Mouse (Mus musculus): ENCODE measurements around the gene Tgm4.

Gene Tgm4

DNA sequence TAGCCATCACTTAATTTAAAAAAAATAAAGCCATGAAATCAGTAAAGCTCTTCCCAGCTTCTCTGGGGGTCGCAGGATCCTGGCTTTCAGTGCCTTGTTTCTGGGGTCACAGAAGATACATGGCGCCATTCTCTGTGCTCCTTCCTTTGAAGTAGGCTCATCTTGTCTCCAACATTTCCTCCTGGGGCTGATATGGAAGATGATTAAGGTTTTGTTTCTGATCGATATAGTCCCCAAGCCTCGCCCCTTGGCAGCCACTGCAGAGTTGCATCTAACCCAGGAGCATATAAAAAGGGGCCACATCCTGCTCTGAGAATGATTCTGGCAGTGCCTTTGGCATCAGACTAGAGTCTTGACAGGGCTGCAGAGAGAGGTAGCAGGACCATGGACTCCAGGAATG is at the start of gene Tgm4:
Gene Tgm4 (plus strand): TSS at position 301 of the 400 bp plus-strand sequence.
- no peak for DNase-seq (ENCODE audit: low spot score)

- no peak for DNase-seq (ENCODE audit: low spot score)
These were observed 35.9 kb upstream of the Tgm4 start for GRCm38 (mm10) chr9:122998406-122999192.

- no peak for DNase-seq (ENCODE audit: low spot score)
These were observed 35.3 kb upstream of the Tgm4 start for GRCm38 (mm10) chr9:122999193-122999586.

GRCm38 (mm10) chr9:123004718-123005117 is 29.8 kb upstream of the Tgm4 start:
- DNase-seq (ENCODE audit: low spot score), result no peak

GRCm38 (mm10) chr9:123006071-123006470 is 28.5 kb upstream of the Tgm4 start:
- DNase-seq (ENCODE audit: low spot score), result no peak

DNA sequence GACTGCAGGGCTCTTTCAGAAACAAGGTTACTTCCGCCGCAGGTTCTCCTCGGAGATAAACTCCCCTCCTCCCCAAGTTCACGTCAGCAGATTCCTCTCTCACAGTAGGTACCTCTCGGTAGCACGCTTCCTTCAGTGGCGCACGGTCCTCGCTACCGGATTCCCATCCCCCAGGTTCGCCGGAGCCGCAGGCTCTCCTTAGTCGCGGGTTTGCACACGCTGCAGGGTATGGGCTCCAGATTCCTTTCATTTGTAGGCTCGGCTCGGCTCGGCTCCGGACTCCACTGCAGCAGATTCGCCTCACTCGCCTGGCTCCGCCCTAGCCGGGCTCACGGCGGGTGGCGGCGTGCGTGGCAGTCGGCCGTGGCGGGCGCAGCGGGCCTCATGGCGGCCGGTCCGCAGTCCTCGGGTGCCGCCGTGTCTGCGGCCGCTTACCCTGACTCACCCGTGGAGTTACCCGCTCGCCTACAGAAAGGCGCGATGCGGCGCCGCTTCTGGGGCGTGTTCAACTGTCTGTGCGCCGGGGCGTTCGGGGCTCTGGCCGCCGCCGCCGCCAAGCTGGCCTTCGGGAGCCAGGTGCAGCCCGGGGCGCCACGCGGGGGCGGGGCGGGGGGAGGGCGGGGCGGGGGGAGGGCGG is 13.4 kb upstream of the Tgm4 start, which contains the start of gene Tmem42:
Gene Tmem42 (plus strand): TSS at position 332 of the 637 bp plus-strand sequence.
- DNase-seq (ENCODE audit: low spot score), result peak; percentile 83

- no peak for DNase-seq (ENCODE audit: low spot score)
These were observed 12.7 kb upstream of the Tgm4 start for GRCm38 (mm10) chr9:123021636-123022379.

DNA sequence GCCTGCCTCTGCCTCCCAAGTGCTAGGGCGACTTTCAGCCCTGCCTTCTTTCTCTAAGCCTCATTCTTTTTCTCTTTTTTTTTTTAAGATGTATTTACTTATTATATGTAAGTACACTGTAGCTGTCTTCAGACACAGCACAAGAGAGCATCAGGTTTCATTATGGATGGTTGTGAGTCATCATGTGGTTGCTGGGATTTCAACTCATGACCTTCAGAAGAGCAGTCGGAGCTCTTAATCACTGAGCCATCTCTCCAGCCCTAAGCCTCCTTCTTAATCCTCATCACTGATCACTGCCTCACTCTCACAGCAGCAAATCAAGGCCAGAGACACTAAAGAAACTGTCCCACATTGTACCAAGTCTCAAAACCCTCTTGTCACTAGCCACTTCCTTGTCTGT is 10.3 kb upstream of the Tgm4 start:
- no peak for DNase-seq (ENCODE audit: low spot score)

DNA sequence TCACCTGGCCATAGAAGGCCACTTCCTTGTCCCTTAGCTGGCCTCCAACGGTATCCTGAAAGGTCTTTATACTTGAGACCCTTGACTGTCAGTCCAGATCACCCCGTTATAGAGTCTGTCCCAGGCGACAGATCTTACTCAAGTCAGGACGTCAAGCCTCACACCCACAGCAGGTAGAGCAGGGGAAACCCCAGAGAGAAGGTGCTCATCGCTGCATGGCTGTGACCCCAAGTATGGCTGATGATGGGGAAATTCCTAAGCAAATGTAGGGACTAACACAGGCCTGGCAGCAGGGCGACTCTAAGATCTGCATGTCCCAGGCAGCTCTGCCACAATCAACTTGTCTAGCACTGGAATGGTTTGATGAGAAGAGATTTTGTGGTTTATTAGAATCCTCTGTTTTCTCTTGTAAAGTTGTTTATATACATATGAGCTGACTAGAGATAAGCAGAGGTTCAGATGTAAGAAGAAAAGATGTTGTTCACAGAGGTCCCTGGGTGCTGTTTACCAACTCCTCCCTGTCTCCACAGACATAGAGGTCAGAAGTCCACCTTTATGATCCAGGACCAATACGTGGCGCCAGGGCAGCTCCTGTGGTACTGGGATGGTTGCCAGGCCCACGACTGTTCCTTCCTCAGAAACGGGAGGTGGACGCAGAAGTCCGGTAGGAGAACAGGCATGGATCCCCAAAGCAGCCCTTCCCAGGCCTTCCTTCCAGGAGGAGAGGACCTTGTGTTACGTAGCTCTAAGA is 2.9 kb upstream of the Tgm4 start:
- DNase-seq (ENCODE audit: low spot score), result no peak

- DNase-seq (ENCODE audit: low spot score), result no peak
These were observed 13.1 kb downstream of the Tgm4 start for GRCm38 (mm10) chr9:123047665-123048064.

GRCm38 (mm10) chr9:123058724-123059292 is 24.3 kb downstream of the Tgm4 start:
- no peak for DNase-seq (ENCODE audit: low spot score)

- DNase-seq (ENCODE audit: low spot score), result no peak
These were observed 25.6 kb downstream of the Tgm4 start for GRCm38 (mm10) chr9:123060172-123060571.

- DNase-seq (ENCODE audit: low spot score), result no peak
These were observed 44.6 kb downstream of the Tgm4 start for GRCm38 (mm10) chr9:123079149-123079548.

- no peak for DNase-seq (ENCODE audit: low spot score)
These were observed 45.8 kb downstream of the Tgm4 start for GRCm38 (mm10) chr9:123080355-123080754.

DNA sequence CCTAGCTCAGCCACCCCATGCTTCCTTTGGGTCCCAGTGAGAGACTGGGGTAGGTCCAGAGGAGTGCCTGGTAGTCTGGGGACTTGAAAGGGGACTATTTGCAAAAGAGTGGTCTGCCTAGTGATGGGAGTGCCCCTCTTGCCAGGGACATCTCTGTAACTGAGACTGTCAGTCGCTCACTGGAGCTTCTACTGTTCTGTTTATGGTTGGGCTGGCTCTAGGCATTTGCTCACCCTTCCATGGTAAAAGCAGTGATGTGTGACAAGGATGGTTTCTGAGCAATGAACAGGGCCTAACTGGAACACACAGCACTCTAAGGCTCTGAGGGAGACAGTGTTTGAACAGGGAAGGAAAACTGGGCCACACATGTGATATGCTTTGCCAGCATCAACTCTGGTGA is 46.3 kb downstream of the Tgm4 start:
- DNase-seq (ENCODE audit: low spot score), result no peak

DNA sequence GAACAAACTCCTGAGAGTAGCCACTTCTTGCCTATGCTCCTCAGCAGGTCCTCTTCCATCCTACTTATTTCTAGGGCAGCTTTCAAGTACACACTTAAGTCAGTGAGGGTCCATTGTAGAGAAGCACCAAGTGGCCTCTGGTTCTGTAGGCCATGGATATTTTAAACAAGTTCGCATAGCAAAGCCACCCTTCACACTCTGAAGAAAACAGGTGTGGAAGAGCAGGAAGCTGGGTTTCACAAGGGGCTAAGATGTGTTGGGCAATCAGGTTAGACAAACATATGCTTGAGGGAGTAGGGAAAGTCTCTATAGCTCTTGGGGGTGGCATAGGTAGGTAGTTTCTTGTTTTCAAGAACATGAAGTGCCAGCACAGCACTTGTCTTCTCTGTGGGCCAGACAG is 50.8 kb downstream of the Tgm4 start:
- DNase-seq (ENCODE audit: low spot score), result no peak

- DNase-seq (ENCODE audit: low spot score), result no peak
These were observed 53.0 kb downstream of the Tgm4 start for GRCm38 (mm10) chr9:123087558-123087957.

DNA sequence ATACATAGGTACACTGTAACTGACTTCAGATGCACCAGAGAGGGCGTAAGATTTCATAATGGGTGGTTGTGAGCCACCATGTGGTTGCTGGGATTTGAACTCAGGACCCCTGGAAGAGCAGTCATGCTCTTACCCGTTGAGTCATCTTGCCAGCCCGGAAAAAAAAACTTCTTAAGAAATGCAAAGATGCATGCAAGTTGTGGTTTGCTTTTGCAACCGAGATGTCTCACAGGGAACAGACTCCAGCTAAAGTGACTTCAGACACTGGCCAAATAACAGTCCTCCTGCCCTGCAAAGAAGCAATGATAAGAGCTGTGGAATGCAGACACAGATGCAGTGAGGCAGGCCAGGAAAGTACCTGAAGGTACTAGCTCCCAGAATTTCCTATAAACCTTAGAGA is 56.3 kb downstream of the Tgm4 start:
- DNase-seq (ENCODE audit: low spot score), result no peak

- DNase-seq (ENCODE audit: low spot score), result no peak
These were observed 65.3 kb downstream of the Tgm4 start for GRCm38 (mm10) chr9:123099631-123100455.

DNA sequence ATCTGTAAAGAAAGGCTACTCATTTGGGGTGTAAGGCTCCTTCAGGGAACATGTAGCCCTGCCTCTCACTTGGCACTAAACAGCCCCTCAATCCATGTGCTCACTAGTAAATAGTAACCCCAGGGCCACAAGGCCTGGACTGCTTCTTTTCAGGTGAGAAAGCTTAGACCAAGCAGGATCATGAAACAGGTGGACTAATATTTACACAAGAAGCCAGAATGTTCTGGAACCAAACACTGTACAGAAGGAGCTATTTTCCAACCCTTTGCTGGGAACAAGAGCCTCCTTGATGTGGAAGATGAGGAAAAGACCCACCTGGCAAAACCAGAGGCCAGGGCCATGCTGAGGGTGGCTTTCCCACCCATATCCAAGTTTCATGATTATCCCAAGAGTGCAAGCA is 68.9 kb downstream of the Tgm4 start:
- no peak for DNase-seq (ENCODE audit: low spot score)

DNA sequence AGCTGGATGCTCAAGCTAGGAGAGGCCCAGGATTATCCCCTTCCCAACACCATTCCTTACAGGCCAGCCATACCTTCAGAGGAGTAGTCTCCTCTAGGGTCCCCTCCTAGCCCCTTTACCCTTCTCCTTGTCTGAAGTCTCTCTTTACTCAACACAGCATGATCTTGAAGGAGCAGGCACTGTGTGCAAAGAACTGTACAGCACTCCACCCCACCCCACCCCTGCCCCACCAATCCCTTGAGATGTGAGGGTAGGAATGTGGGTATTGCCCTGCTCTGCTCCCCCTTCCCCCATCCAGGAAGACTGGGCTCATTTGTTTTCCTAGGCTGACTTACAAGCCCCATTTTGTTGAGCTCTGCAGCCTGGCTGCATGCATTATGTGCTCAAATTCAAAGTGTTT is 69.8 kb downstream of the Tgm4 start:
- DNase-seq (ENCODE audit: low spot score), result no peak

Measured in spleen, adult 12 weeks (tissue).